Mouse (Mus musculus): ENCODE measurements around the gene Kynu.
A peak's percentile ranks its signal among the peaks of the same experiment; 100 is the strongest.

Gene Kynu

DNA sequence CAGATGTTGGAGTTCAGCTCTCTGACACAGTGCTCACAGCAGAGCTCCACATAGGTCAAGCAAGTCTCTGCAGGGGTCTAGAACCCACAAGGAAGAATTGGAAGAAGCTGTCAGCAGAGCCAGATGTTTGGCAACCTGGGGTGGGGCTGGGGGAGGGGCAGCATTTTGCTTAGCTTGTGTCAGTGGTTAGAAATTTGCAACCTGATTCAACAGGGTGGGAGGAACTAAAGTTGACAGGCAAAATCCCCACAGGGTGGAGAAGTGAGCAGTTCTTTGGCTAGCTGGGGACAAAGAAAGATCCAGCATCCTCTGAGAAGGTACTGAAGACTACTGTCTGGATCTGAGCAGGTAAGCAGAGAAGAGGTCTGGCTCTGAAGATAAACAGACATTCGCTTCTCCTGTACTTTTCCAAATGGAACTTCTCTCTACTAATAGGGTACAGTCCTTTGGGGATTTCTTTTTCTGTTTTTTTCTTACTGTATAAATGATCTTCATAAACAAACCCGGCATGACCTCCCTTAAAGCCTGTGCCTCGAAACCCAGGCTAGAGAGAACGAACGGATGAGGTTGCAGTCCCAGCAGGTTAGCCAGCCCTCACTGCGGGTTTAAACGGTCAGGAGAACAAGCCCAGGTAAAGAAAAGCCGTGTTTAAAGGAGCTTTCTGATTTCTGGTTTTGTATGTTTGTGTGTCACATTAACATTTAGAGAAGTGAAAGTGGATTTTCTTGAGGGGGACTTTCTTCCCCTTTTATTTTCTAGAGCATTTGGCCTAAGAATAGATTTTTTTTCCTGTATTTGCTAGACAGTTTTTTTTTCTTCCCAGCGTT is at the start of gene Kynu:
TSS of gene Kynu (plus strand) at position 268 of the 827 bp plus-strand sequence.
- peak; percentile 11 for DNase-seq (ENCODE audit: low read depth, low spot score)

DNA sequence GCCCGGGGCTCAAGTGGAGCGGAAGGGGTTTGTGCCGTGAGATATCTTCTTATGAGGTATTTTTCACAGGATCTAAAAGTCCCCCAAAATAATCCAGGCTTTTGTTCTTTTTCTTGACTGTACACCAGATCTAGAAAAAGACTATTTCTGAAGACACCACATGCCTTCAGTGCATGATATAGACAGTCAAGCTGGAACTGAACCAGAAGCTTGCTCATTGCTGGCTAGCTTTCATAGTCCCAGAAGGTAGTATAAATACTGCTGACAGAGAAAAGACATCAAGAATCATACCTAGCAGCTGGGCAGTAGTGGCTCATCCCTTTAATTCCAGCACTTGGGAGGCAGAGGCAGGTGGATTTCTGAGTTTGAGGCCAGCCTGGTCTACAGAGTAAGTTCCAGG is 48.9 kb upstream of the Kynu start:
- DNase-seq (ENCODE audit: low read depth, low spot score), result no peak

DNA sequence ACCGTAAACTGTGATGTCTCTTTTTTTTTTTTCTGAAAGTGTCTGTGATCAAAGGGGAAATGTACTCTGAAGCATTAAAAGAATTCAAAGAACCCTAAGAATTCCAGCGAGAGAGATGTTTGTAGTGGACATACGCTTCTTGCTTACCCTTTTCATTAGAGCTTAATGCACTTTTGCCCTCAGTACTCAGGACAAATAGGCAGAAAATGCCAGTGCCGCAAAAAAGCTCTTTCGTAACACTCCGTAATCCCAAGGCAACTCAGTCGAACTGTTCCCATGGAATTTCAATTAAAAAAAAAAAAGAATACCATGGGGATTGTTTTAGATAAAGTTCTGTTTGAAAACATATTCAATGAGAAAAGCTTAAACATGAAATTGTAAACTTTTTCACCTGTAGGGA is 41.3 kb upstream of the Kynu start:
- no peak for DNase-seq (ENCODE audit: low read depth, low spot score)

DNA sequence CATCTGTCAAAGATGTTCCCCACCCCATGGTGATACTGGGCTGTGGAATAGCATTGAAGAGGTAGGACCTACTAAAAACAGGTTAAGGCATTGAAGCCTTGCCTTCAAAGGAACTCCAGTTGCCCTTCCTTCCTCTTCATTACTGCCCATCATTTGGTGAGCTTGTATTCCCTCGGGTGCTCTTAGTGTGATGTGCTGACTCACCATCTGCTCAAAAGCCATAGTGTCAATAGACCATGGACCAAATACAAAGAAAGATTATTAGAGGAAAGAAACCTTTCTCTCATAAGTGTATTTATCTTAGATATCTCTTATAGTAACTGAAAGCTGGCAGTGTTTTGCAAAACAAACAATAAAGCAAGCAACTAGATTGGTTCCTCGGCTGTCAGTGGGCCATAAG is 20.7 kb upstream of the Kynu start:
- no peak for DNase-seq (ENCODE audit: low read depth, low spot score)

DNA sequence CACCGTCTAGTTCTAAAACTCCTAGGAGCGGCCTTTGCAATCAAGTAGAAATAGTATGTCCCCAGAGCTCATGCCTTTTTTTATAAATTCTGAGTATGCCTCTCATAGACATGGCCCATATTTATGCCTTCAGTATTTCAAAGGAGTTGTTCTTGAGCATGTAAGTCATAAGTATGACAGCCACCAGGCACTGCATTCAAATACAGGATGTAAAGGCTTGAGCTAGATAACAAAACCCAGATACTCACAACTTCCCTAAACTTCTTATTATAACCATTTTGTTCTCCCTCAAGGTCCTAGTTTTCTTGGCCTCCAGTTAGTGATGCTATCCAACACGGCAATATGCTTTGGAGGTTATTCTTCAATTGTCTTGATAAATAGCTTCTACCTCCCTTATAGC is 12.5 kb upstream of the Kynu start:
- DNase-seq (ENCODE audit: low read depth, low spot score), result no peak

DNA sequence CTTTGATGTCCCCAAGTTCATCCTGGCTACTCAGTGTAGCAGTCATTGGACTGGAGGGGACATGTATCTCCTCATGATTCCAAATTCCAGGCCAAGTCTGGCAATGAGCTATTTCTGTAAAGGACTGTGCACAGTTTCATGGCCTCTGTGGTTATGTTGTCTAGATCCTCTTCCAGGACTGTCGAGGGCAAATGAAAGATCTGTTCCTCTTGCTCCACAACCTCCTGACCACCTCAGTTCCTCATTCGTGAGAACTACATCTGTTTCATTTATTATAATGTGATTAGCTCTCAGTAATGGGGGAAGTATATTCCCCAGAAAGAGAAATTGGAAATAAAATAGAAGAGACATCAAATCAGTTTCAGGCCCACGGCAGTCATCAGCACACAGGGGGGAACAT is 9.5 kb upstream of the Kynu start:
- no peak for DNase-seq (ENCODE audit: low read depth, low spot score)

DNA sequence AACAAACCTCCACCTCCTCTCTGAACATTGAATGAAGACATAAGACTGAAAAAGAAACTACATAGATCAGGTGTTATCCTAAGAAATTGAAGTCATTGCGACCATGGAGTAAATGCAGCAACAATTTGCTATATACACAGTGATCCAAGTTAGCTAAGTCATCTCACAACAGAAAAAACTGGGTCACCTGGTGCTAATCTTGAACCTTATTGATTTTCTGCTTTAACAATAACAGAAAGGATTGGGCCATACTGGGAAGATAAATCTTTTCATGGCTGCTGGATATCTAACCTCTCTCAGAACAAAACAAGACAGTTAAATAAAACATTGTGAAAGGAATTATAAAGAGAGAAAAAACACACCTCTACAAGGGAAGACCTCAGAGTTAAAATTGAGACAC is 8.7 kb upstream of the Kynu start:
- DNase-seq (ENCODE audit: low read depth, low spot score), result no peak

DNA sequence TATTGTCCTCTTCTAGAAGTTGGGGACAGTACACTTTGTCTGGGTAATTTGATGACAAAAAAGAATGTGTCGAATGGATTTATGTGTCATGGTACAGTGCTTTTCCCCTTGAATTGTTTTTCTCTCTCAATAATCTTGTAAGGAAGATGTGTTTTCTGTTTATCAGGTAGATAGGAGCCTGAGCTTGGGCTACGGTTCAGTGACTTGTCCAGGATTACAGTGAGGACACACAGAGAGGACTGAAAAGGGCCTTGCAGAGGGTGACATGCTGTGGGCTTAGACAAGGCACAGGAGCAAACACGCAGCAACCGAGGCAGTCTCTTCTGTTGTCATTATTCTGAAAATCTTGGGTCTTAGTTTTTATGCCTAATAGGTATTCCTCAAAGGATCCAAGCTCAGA is 913 bp upstream of the Kynu start:
- no peak for DNase-seq (ENCODE audit: low read depth, low spot score)

DNA sequence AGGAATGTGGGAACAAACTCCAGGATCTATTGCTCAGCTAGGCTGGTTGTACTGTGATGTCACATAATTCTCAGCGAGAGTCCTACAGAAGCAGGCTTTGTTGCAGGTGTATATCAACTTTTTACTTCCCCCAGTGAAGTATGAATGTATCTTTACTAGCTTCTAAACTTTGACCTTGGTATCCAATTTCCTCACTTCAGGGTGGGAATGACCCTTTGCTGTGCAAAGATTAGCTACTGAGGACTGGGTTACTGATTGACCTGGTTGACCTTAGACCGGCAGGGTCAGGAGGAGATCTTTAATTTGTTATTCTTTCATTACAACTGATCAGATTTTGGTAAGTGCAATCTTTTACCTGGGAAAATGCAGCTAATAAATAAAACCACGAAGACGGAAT is 758 bp downstream of the Kynu start:
- no peak for DNase-seq (ENCODE audit: low read depth, low spot score)

DNA sequence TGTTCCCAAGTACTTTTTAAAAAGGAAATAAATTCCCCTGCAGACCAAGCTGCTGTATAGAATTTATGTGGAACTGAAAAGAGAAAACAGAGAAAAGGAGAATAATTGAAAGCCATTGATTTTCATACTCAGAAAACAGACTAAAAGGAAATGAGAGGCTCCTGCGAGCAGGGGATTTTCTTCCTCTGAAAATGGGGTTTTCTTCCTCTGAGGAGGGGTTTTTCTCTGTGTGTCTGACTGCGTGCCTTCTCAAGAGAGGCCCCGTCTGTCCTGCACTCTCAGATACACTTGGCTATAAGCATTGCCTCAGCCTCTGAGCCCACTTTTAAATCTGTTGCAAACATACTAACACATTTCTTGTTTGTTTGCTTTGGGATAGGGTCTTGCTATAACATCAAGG is 1.9 kb downstream of the Kynu start:
- DNase-seq (ENCODE audit: low read depth, low spot score), result no peak

DNA sequence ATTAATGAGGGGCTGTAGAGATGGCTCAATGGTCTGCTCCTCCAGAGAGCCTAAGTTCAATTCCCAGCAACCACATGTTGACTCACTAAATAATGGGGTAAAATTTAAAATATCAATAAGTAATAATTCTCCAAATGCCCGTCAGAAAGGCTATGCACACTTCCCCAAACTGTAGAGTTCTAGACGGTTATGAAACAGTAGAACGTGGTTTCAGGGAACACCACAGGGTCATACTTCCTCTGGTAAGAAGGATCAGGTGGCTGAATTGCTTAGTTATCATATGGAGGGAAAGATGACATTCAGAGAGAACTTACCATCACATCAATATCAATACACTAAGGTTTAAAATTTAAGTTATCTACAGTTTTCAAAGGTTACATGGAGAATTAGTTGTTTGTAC is 6.1 kb downstream of the Kynu start:
- DNase-seq (ENCODE audit: low read depth, low spot score), result no peak

DNA sequence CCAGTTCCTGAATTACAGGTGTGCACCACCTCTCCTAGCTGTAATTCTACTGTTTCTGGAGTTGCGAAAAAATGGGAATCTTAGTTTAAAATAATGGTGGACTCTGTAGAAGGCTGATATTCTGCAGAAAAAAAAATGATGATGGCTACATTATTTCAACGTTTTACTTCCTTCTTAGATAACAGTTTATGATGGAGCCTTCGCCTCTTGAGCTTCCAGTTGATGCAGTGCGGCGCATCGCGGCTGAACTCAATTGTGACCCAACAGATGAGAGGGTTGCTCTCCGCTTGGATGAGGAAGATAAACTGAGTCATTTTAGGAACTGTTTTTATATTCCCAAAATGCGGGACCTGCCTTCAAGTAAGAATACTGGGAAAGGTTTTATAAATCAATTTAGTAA is 7.7 kb downstream of the Kynu start:
- no peak for DNase-seq (ENCODE audit: low read depth, low spot score)

DNA sequence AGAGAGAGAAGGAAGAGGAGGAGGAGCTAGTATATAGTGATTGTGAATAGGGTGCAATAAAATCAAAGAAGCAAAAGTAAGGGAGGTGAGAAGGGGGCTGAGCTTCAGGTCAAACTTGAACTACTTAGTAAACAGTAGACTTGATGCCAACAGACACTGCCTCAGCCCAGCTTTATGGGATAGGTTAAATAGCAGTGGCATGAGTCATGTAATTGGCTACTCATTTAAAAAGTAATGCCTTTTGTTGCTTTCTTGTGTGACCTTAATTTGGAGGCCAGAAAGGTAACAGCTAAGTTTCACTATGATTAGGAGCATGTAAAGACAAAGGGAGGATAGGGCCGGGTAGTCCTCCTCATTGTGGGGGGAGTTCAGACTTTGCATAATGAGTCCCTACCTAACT is 13.3 kb downstream of the Kynu start:
- no peak for DNase-seq (ENCODE audit: low read depth, low spot score)

DNA sequence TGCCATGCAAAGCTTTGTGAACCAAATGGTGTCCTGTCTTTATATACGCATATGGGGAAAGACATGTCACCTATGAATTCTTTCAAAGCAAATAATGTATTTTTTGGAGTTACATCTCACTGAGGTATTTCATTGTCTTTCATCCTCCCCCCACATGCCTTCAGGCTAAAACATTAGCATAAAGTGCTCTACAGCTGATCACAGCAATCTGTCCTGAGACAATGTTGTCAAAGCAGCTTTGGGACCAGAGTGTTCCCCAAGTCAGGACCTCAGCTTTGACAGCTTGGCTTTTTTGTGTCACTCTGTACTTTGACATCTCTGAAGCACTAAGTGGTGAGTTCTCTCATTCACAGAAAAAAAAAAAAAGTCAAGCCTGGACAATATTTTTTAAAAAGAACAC is 18.4 kb downstream of the Kynu start:
- DNase-seq (ENCODE audit: low read depth, low spot score), result no peak

DNA sequence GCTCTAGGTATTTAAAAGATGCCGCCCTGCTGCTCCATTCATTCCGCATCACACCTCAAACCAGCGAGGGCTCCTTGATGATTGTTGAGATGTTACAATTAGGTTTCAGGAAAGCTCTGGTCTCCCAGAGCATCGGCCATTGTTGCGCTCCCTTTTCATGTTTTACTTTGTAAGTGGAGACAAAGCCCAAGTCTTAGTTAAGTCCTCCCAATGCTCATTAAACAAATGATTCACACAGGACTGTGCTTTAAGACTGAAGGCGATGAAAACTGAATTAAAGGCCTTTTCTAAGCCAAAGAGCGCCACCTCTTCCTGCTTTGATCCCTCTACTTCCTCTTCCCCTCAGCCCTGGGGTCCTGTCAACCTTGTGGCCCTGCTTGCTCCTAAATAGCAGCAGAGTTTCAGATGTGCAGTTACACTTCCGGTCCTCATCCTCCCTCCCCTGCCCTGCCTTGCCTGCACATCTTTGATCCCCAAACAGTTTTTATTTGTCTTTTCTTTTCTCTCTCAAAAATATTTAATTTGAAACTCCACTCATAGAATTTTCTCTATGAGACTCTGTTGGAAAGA is 28.2 kb downstream of the Kynu start:
- DNase-seq (ENCODE audit: low read depth, low spot score), result no peak

DNA sequence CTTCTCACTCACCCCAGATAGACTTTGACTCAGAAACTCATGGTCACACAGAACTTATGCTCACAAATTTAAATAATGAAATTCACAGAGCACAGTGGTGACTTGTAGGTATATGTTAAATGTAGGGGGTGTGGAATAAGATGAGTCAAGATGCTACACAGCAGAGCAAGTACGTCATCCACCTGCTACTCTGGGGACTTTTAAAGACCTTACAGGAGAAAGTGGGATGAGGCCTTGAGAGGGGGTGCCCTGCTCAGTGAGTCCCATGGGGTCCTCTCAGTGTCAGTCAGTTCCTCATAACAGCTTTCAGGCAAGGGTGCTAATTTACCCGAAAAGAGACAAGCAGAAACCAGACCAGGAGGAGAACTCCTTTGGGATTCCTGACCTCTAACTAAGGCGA is 30.4 kb downstream of the Kynu start:
- DNase-seq (ENCODE audit: low read depth, low spot score), result no peak

DNA sequence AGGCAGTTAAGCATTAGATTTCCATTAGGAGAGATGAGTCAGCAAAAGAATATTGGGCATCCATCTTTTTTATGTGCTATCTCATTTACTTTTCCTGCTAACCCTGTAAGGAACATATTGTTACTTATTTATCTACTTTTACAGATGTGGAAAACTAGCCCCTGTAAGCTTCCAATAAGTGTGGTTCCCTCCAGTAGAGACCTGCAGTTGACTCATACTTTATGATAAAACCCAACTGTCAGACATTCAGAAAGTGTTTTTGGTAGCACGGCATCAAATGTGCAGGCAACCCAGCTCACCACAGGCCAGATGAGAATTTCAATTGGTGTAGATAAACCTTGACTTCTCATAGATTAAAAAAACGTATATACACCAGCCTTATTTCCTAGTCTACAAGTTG is 32.7 kb downstream of the Kynu start:
- DNase-seq (ENCODE audit: low read depth, low spot score), result no peak

DNA sequence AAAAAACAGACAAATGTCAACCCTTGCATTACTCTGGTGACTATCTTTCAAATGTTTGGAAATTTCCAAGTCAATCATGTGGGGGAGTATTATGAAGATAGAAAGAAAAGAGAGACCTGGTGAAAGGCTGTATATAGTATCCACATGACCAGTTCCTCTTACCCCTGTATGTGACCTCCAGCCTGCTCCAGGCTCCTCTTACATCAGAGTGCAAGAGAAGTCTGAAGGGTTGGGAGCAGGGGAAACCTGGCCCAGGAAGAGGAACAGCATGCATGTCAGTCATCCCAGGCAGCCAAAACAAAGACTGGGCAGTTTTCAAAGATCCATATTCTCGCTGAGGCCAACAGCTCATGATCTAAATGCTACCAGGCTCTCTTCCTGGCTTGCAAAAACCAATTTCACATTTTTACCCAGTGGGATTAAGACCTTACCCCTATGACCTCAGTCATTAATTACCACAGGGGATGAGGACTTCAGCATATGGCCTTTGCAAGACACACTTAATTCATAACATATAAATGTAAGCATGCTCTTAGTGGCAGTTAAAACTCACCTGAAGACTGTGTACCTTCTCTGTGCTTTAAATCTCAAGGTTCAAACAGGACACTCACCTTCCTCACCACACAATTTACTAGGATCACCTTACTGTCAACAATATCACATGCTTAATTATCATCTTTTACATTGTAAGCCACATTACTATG is 37.0 kb downstream of the Kynu start:
- no peak for DNase-seq (ENCODE audit: low read depth, low spot score)

DNA sequence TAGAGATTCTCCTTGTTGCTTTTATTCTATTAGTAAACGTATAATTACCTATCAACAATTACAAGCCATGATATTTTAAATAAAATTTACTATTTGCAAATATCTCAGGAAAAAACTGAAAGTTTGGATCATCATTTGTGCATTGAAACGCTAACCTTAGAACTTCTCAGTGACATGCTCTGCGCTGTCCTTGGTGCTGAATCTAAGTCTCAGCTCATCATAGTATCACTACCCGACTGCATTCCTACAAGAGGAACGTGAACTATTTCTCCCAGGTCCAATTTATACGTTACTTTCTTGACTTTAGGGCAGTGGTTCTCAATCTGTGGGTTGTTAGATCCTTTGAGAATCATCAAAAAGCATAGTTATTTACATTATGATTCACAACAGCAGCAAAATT is 58.4 kb downstream of the Kynu start:
- peak; percentile 67 for DNase-seq (ENCODE audit: low read depth, low spot score)

DNA sequence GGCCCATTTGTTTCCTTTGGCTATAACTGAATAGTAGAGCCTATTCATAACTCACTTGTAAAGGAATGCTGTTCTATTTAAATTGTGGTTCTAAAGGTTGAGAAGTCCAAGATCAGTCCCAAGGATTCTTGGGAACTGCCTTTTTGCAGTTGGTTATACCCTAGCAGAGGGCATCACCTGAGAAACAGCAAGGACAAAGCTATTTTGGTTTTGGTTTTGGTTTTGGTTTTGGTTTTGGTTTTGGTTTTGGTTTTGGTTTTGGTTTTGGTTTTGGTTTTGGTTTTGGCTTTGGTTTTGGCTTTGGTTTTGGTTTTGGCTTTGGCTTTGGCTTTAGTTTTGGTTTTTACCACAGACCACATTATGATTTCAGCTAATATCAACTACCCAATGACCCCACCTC is 66.0 kb downstream of the Kynu start:
- DNase-seq (ENCODE audit: low read depth, low spot score), result no peak

DNA sequence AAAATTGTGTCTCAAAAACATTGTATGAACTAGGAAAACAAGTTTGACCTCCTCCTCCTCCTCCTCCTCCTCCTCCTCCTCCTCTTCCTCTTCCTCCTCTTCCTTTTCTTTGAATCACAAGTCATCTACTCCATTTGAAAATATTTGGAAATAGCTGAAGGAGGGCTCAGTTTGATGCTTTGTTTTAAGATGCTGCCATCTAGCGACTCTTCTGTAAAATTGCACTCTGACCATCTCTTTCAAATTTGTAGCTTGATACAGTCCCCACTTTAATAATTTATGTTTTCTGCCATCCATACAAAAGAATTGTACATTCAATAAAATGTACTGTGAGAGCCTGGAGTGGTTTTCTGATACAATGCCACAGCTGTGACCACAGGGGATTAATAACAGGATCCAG is 67.7 kb downstream of the Kynu start:
- peak; percentile 13 for DNase-seq (ENCODE audit: low read depth, low spot score)

DNA sequence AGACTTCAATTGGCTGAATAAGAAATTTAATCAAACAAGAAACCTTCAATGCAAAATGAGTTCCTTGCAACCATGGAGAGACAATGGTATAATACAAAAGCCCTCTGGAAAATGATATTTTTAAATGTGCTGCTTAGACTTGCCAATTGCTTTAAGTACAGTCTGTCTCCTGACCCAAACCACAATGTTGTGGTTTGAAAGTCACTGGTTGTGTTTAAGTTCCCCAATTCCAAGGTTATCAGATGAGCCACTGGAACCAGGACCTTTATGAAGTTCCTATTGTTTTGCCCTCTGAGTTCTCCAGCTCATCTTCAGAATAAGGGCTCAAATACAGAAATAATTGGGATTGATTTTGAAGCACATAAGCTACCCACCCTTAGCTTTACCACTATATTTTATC is 76.7 kb downstream of the Kynu start:
- DNase-seq (ENCODE audit: low read depth, low spot score), result no peak

DNA sequence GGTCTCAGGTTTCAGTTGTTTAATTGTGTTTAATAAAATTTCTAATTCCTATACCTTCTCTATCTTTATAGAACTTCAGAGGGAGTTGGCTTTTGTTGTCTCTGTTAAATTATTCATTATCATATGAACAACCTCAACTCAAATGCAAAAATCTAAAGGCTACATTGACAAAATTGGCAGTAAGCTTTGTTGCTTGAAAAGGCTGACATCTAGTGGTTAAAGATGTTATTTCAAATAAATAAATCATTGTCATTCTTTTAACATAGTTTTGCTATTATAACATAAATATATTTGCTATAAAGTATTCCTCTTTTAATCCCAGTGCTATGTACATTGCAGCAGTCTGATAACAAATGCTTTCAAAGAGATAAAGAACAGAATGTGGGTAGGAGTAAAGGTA is 81.4 kb downstream of the Kynu start:
- no peak for DNase-seq (ENCODE audit: low read depth, low spot score)
